Mouse (Mus musculus) liver (tissue): ENCODE measurements at regions not wholly inside any gene's neighbourhood (a gene's known extent, or its start where the extent isn't known, plus 50 kb on each side); places are given as distances from the start of the nearest gene placed in this dataset.

Experiments
- DNase-seq: peaks from one replicate; pipeline ENCODE4 v3.0.0-alpha.2; 2020; ENCODE audit warnings: mixed read lengths

DNA sequence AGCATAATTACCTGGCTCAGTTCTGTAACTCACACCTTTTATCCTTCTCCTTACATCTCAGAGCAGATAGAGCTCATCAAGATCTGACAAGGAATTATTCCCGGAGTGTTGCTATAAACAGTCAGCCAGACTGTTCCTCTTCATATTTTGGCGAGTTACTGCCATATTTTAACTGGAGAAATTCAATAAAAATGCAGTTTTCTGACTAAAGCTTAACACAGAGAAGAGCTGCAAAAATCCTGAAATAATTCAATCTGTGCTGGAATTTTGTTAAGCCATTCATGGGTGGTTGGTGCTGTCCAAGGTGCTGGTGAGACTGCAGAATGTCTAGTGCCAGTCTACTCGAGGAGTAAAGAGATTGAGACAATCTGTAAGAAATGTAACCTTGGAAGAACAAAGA lies 512.6 kb downstream of the Tm4sf1 start:
- peak; percentile 33 for DNase-seq

DNA sequence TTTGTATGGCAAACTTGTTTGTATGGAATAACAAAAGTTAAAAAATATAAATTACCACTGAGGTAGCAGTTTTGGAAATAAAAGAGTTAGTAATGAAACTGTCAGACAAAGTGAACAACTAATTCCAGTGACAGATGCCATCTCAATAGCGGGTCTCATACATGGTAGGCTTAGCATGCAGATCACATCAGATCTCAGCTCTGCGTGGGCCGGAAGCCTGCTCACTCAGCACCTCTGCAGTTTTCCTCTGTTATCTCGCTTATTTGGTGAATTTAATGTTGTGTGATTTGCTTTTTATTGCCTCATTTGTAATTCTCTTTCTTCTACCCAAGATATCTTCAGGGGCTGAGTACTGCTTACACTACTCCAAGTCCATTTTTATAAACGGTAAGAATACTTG lies 527.9 kb downstream of the Tm4sf1 start:
- DNase-seq = no peak

DNA sequence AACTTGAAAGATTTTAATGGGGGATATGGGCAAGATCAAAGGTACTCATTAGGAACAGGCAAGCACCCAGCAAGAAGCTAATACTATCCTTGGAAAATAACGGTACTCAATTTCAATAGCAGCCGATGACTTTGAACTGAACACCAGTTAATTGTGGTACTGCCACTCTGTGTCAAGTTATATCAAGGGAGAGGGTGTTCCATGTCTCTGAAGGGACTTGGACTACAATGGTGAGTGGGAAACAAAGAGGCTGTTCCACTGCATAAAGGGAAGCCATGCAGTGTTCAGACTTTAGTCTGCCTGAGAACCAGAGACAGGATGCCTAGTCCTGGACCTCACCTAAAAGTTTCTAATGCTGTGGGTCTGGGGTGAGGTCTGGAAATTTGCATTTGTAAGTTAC lies 531.6 kb downstream of the Tm4sf1 start:
- DNase-seq = no peak

DNA sequence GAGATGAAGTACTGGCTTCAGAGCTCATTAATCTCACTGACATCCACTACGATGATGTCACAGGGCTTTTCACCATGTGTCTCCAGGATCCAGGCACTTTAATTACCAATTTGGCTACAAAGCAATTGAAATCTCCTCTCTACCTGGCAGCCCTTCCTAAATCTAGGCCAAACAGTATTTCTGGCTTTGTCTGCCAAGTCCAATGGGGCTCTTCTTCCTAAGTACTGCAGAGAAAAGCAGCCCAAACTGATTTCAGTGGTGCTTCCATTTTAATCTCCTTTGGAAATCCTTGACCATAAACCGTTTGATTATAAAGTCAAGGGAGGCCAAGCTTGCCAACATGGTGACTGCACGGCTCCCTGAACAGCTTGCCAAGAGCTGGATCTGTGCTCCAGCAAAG lies 534.7 kb downstream of the Tm4sf1 start:
- DNase-seq = no peak

DNA sequence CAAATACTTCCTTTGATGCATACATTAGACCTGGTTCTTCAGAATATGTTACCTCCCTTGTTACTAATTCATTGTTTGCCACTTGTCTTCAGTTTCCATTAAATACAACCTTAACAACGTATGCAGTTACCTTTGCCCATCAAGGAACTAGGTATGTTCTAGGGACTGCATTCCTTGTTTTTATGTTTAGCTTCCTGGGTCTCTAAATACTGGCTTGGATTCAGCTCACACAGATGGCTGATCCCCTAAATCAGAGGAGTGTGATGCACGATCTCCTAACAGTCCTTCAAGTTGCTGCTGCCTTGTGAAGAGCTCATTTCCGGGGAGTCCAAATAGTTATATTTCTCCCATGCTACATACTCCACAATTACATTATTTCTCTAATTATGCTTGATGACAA lies 537.5 kb downstream of the Tm4sf1 start:
- DNase-seq = no peak

DNA sequence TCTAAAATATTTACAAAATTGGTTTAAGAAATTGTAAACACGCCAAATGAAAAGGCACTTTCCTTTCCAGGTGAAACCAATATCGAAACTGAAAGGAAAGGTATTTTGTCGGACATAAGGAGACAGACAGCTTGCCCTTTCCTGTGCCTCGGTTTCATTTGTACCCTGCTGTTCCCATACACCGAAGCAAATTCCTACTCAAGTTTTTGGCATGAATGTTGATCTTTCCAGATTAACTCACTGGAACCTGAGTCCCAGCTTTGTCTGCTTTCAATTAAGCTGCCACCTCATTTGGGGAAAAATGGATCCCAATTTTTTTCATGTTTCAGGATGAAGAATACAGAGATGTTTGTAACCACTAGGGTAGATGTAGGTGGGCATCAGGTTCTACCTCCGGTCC lies 537.9 kb downstream of the Tm4sf1 start:
- no peak for DNase-seq

DNA sequence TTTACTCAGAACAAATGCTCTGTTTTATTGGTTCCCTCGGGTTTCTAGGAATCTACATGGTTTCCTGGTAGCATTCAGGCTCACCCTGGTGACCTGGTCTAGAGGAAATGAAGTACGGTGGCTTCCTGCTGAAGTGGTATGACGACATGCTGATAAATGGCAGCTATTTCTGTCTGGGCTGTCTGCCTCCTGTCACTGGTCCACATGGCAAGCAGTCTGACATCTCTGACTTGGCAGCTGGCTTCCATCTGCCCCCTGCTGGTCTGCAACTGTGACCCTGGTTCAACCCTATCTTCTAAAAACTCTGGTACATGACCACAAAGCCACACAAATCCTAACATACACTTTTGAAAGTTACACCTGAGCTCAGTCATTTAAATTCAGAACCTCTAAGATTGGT lies 548.1 kb downstream of the Tm4sf1 start:
- peak; percentile 18 for DNase-seq

DNA sequence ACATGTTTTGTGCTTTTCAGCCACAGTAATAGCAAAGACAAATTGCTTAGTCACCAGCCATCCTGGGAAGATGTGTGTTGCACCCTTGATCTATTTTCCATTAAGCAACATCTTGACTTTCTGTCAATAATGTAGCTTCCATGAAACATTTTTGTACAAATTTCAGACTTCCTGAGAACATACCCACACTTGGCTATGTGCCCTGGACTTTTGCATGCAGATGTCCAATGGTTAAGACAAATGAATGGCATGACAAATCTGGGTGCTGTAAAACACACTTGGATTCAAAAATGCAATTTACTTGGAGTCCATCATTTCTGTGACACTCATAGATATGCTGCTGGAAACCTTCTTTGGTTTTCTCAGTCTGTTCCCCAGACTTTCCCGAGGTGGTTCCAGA lies 549.9 kb downstream of the Tm4sf1 start:
- DNase-seq = no peak

DNA sequence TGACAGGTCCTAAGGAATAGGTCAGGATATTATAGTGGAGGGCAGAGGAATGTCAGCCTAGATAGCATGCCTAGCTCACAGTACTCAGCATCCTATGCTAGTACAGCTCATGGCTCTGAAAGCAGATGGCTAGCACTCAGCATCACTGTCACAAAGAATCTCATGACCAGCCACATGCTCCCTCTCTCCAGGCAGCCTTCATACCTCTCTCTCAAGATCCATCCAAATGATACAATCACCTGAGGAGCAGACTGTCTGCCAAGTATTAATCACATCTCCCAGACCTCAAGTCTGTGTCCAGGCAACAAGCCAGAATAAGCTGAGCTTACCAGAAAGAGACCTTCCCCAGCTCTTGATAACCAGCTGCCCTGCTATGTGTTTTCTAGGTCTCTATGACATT lies 557.4 kb upstream of the Nbea start:
- no peak for DNase-seq

DNA sequence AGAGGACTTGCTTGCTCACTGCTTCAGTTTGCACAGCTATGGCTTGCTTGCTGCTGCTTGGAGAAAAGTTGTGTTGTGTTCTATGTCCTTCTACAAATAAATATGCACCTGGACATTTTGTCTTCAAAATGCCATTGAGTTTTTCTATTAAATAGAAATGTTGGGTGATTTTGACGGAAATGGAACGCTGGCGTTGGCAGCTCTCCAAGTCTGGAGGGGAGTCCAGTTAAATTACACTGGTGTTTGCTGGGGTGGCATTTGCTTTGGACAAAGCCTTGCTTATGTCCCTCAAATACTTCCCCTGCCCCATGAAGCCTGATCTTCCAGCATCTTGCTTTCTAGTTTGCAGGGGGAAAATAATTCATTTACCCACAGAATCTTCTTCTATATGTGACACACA lies 556.0 kb upstream of the Nbea start:
- DNase-seq = no peak

DNA sequence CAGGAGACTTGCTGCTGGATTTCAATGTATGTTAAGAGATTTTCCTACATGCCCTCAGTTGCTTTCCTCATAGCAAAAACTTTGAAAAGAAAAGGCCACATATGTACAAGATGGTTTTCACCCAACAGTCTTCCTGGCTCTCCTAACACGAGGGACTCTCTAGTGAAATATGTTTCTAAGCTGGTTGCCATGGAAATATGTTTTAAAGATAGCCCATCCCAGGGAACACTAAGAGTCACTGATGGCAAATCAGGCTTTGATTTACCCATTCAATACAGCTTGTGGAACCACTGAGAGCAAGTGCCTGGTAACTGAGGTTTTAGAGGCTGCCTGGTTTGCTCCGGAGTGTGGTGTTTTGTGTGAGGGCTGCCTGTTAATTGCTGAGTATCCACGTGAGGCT lies 547.3 kb upstream of the Nbea start:
- DNase-seq = no peak

DNA sequence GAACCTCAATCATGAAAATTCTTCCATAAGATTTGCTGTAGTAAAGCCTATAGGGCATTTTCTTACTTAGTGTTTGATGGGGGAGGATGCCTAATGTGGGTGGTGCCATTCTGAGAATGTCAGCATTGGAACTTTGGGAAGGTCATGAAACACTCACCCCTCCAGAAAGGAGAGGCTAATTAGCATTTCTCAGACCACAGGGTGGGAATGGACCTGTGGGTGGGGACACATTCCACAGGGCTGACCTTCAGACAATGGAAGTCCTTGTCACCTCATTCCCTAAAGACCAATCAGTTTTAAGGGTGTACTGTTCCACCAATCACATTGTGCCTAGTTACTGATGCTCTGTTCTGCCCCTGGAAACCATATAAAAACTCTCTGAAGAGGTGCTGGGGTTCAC lies 541.5 kb upstream of the Nbea start:
- DNase-seq = no peak

DNA sequence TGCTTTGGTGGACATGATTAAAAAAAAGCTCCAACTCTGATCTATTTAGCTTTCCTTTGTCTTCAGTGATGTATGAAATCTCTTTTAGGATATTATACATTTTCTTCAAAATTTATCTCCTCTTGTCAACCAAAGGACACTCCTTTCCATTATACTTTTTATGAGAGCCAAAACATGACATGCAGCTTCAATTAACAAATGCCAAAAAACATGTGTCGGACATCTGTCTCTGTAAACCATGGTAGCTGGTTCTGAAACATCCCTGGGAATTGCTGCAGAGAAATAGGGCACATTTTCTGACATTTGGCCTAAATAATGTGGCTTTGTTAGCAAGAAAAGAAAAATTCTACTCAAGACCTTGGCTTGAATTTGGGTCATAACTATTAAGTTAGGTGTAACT lies 524.8 kb upstream of the Nbea start:
- DNase-seq = no peak

DNA sequence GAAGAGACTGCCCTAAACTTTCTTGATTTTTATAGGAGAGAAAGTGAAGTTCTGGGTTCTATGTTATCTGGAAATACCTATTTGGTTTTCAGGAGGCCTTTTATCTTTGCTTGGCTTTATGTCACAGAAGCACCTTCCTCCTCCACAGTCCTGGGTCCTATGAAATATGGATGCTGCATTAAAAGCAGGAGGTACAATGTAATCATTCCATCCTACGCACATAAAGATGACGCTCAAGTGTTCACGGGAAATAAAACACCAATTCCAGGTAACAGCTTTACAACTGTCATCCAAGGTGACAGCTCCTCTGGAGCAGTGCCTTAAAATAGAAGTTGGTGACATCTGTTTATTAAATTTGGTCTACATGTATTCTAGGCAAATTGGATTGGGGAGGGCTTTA lies 523.8 kb upstream of the Nbea start:
- DNase-seq = no peak

DNA sequence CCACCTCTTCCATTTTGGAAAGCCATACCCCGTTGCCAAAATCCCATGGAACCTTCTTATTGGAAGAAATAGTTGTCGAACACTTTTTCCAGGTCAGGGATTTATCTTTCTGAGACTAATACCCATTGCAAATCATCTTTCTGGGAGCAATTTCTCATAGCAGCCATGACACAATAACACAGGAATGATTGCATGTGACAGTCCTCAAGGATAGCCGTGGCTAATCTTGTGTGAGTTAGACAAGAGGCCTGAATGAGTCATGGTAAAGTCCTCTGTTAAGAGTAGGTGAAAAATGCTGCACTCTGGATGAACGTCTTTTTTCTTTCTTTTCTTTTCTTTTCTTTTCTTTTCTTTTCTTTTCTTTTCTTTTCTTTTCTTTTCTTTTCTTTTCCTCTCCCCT lies 522.5 kb upstream of the Nbea start:
- no peak for DNase-seq

DNA sequence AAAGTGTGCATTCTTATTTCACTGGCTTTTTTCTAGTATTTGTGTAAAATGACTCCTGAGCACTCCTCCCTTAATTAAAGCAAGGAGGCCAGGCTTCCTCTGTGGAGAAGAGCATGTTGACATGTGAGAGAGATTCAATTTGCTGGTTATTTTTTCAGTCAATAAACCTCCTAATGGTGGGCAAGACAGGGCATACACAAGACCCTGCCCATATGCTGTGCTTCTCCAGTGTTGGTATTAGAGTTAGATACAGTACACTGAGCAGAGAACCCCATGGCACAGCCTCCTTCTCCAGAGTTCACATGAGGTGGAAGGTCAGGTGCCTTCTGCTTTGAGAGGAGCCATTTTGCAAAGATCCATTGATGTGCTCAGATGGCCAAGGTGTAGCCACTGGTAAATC lies 515.4 kb upstream of the Nbea start:
- DNase-seq = no peak

DNA sequence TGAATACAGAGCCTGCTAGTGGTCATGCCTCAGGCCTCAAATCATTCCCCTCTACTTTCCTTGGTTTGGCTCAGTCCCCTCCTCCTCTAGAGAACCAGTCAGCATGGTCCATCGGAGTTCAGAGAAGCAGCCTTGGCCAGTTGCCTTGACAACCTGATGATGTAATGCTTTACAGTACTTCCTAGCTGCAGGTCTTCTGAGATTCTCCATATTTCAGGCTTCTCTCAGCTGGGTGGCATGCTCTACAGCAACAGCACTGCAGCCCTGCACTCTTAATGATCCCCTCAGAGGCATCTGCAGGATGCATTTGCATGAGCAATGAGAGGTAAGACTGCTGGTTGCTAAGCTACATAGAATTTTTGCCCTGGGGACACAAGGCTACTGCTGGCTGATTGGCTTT lies 514.7 kb upstream of the Nbea start:
- DNase-seq = no peak

DNA sequence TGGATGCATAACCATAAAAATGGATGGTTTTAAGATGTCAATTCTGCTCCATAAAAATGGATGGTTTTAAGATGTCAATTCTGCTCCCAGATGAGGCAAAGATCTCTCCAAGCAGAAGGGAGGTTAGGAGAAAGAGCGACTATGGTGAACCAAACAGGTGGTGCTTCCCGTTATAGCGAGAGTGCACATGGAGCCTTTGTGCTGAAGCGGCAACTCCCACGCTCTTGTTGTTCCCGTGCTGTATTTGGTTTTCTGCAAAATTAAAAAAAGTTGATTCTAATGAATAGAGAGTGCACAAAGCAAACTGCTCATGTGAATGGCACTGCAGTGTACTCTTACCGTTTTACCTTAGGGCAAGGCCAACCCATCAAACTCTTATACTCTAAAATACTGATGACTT lies 497.5 kb upstream of the Nbea start:
- DNase-seq = no peak

DNA sequence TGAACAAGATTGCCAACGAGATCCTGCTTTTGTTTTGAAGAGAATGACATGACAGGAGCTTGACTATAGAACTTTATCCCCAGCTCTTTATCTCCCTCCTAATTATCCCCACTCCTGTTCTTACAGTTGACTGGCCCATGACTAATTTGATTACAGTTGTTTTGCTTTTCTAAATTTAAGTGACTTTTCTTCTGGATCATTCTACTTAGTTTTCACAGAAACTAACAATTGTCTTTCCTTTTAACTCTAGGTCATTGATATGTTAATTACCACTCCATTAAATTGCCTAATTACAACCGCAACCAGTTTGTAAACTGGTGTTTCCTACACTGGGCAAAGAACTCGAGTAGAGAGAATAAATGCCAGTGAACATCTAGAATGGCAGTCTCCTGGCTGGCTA lies 485.3 kb upstream of the Nbea start:
- DNase-seq = no peak

DNA sequence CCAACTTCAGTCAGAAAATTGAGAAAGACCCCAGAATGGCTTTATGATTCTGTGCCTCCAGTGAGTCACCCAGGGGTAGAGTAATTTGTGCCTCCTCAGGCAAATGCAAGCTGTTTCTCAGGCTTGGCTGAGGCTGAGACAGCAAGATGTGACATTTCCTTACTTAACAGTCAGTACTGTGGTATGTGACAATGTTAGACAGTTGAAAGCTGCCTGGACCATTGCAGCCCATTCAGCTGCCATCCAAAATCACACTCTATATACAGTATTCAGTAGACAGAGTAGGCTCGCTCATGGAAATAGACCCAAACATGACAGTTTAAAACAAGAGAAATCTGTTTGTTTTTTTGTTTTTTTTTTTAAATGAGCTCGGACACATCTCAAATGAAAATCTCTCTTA lies 477.1 kb upstream of the Nbea start:
- no peak for DNase-seq

DNA sequence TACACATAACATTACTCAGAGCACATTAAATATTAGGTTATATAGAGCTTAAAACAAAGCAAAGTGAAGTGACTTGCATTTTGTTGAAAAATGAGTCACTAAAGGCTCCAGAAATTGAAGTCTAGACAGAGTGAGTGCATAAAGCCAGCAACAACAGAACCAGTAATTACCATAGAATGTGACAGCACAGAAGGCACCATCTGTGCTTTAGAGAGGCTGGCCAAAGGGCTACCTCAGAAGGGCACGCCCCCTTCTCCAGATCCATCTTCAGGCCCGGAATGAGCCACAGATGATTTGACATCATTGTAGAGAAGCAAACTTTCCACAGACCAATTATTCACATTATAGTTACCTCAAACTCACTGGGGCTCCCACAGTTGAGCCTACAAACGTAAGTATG lies 463.8 kb upstream of the Nbea start:
- no peak for DNase-seq
